Mouse (Mus musculus) heart, embryonic 13.5 days (tissue): Measurements from ENCODE around the gene Sgpl1. TPM values are rescaled to one million over a fixed set of nuclear protein-coding genes. Genes with fewer than 3 reads are reported as not detected.
A peak's percentile ranks its signal among the peaks of the same experiment; 100 is the strongest.

ENCODE experiments used
- ATAC-seq: fragments of 200-750 bp; cut with Nextera tagmentation; 2 replicates; pipeline ENCODE4 v1.8.0; 2017; ENCODE audit warnings: moderate TSS enrichment; ENCODE audit not compliant: insufficient number of reproducible peaks, low FRiP score, low TSS enrichment; ENCODE audit errors: extremely low read depth
- H3K27ac ChIP-seq: fragments of 300-500 bp; sonication (generic); replicated peaks from 2 replicates; pipeline ENCODE4 v1.5.1; 2015; ENCODE audit warnings: moderate library complexity, mild to moderate bottlenecking, inconsistent platforms
- H3K27me3 ChIP-seq: fragments of 300-500 bp; sonication (generic); replicated peaks from 2 replicates; pipeline ENCODE4 v1.6.1; 2015; ENCODE audit warnings: mild to moderate bottlenecking, inconsistent platforms
- H3K36me3 ChIP-seq: fragments of 300-500 bp; sonication (generic); 2 replicates; pipeline ENCODE4 v1.6.1; 2015; ENCODE audit warnings: mild to moderate bottlenecking, inconsistent platforms
- H3K4me1 ChIP-seq: fragments of 300-500 bp; sonication (generic); 2 replicates; pipeline ENCODE4 v1.6.1; 2015; ENCODE audit warnings: inconsistent platforms
- H3K4me2 ChIP-seq: fragments of 300-500 bp; sonication (generic); 2 replicates; pipeline ENCODE4 v1.6.1; 2015; ENCODE audit warnings: inconsistent platforms, mild to moderate bottlenecking, moderate library complexity
- H3K4me3 ChIP-seq: fragments of 300-500 bp; sonication (generic); 2 replicates; pipeline ENCODE4 v1.5.1; 2015; ENCODE audit warnings: moderate library complexity, mild to moderate bottlenecking, inconsistent platforms
- H3K9ac ChIP-seq: fragments of 300-500 bp; sonication (generic); 2 replicates; pipeline ENCODE4 v1.6.1; 2015; ENCODE audit warnings: inconsistent platforms, mild to moderate bottlenecking, moderate library complexity
- H3K9me3 ChIP-seq: fragments of 300-500 bp; sonication (generic); 2 replicates; pipeline ENCODE4 v1.6.1; 2016; ENCODE audit warnings: inconsistent platforms
- WGBS: fragments of 180-500 bp; shearing (Covaris S2); methylation state at CpG from one replicate; pipeline ENCODE4 v1.1.7; 2015; ENCODE audit warnings: mixed read lengths; 5-methylcytosine and 5-hydroxymethylcytosine counted together
- polyA plus RNA-seq: library from polyadenylated mRNA; unstranded; fragments of >200 nt; fragmentation: Nextera tagmentation; extraction: Ambion mirVana; gene quantifications from 2 replicates; pipeline ENCODE4 v1.2.1, GENCODE M21; 2015

Sgpl1 gene
- polyA plus RNA-seq, 1 experiment from 2014 or later: 29.1 TPM

- Histone ChIP-seq H3K27me3 (no peaks in the 10 kb centered on the region), H3K27ac (no peak overlapping the region), H3K9ac (no peak overlapping the region), H3K4me3 (no peak overlapping the region), H3K4me2 (peak overlapping the region; percentile 53), H3K4me1 (peaks cover 14% of the 10 kb centered on the region), H3K9me3 (no peaks in the 10 kb centered on the region), H3K36me3 (no peaks in the 10 kb centered on the region)
- ATAC-seq: no peak
- 60% methylated on average over 11 of the region's 11 CpGs for WGBS
Observed at GRCm38 (mm10) chr10:61080931-61081255, 66.6 kb downstream of the Sgpl1 start.

- peak; percentile 46; the same call in 1 of the 2 replicates for ATAC-seq
- no peaks in the 10 kb centered on the region for H3K9me3 ChIP-seq
- H3K27me3 ChIP-seq: no peaks in the 10 kb centered on the region
- no peaks in the 10 kb centered on the region for H3K36me3 ChIP-seq
- peak overlapping the region; percentile 53 for H3K4me2 ChIP-seq
- H3K4me1 ChIP-seq: peaks cover 14% of the 10 kb centered on the region
- peak overlapping the region; percentile 27 for H3K4me3 ChIP-seq
- peak overlapping the region; percentile 55 for H3K9ac ChIP-seq
- 37% methylated on average over 14 of the region's 14 CpGs for WGBS
- H3K27ac ChIP-seq: no peak overlapping the region
Observed at GRCm38 (mm10) chr10:61080227-61080930, 67.1 kb downstream of the Sgpl1 start.

DNA sequence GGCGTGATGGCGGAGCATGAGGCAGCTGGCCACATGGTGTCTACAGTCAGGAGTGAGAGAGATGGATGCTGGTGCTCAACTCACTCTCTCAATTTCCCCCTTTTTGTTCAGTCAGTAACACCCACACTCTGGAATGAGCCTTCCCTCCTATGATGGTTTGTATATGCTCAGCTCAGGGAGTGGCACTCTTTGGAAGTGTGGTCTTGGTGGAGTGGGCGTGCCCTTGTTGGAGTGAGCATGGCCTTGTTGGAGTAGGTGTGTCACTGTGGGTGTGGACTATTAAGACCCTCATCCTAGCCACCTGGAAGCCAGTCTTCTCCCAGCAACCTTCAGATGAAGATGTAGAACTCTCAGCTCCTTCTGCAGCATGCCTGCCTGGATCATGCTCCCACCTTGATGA lies 71.9 kb downstream of the Sgpl1 start:
- ATAC-seq: no peak
- 91% methylated on average over 3 of the region's 3 CpGs for WGBS
- Histone ChIP-seq H3K4me1 (peaks cover 16% of the 10 kb centered on the region), H3K27ac (no peak overlapping the region), H3K9ac (no peak overlapping the region), H3K4me2 (no peak overlapping the region), H3K4me3 (no peak overlapping the region), H3K9me3 (no peaks in the 10 kb centered on the region), H3K27me3 (0 out of 2 replicates have a peak, but pooled peaks cover 4% of the 10 kb centered on the region), H3K36me3 (no peaks in the 10 kb centered on the region)

- no peak overlapping the region for H3K4me3 ChIP-seq
Observed at GRCm38 (mm10) chr10:61074643-61075042, 72.9 kb downstream of the Sgpl1 start.

DNA sequence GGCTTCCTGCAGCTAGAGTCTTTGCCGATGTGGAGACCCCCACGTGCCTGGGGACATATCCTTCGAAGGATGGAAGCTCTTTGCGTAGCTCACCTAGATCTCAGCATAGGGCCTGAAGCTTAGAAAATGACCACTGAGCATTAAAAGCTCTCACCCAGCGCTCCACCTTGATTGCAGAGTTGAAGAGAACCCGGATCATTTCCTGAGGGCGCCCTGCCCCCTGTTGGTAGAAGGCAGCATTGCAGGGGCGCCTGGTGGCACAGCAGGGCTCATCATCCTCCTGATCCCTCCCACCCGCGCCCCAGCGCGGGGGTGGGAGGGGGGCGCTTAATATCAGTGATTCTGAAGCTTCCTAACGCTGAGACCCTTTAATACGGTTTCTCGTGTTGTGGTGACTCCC lies 75.2 kb downstream of the Sgpl1 start:
- Histone ChIP-seq H3K27me3 (0 out of 2 replicates have a peak, but pooled peaks cover 4% of the 10 kb centered on the region), H3K4me3 (no peak overlapping the region), H3K27ac (no peak overlapping the region), H3K36me3 (no peaks in the 10 kb centered on the region), H3K4me2 (no peak overlapping the region), H3K9me3 (no peaks in the 10 kb centered on the region), H3K4me1 (peaks cover 26% of the 10 kb centered on the region), H3K9ac (0 out of 2 replicates have a peak overlapping the region, but pooled peaks have one; percentile 28)
- WGBS: 13% methylated on average over 16 of the region's 16 CpGs
- no peak for ATAC-seq

More at GRCm38 (mm10) chr10:61074643-61075042, 72.9 kb downstream of the Sgpl1 start:
- ATAC-seq: no peak
- no peak overlapping the region for H3K27ac ChIP-seq
- H3K36me3 ChIP-seq: no peaks in the 10 kb centered on the region
- no peak overlapping the region for H3K9ac ChIP-seq
- 3% methylated on average over 1 of the region's 1 CpGs for WGBS
- H3K4me1 ChIP-seq: peaks cover 12% of the 10 kb centered on the region
- H3K27me3 ChIP-seq: 0 out of 2 replicates have a peak, but pooled peaks cover 4% of the 10 kb centered on the region
- no peaks in the 10 kb centered on the region for H3K9me3 ChIP-seq
- no peak overlapping the region for H3K4me2 ChIP-seq

GRCm38 (mm10) chr10:61069248-61069647 lies 78.3 kb downstream of the Sgpl1 start:
- Histone ChIP-seq H3K9me3 (no peaks in the 10 kb centered on the region), H3K4me3 (peak overlapping the region; percentile 24), H3K36me3 (no peaks in the 10 kb centered on the region), H3K4me1 (peaks cover 44% of the 10 kb centered on the region), H3K27ac (peak overlapping the region; percentile 87), H3K27me3 (0 out of 2 replicates have a peak, but pooled peaks cover 4% of the 10 kb centered on the region), H3K9ac (peak overlapping the region; percentile 67), H3K4me2 (peak overlapping the region; percentile 63)
- 11% methylated on average over 13 of the region's 13 CpGs for WGBS
- no peak for ATAC-seq

DNA sequence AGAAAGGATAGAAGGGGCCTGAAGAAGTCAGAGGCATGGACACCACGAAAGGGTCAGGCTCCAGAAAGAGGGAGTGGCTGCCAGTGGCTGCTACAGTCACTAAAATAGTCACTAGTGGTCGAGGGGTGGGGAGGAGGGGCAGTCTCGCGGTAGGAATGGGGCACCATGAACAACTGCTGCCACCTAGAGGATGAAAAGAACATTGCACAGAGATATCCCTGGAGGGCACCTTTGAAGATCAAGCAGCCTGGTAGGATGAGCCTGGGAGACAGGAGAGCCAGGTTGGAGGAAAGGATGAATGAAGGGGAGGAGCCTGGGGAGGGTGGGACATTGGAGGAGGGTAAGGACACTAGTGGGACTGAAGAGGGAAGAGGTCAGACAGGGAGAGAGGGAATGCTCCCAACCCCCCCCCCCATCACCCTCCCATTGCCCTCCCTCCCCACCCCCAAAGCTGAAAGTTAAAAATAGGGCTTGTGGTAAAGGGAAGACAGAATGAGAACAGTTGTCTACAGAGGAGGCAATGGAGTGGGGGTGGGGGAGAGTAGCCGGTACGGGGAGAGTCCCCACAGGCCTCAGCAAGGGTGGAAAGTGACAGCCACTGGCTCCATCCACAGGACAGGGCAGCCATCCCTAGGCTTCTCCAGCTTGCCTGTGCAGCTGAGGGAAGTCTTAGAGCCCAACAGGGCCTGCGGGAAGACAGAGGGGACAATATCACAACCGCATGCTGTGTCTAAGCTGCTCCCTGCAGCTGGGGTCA lies 78.9 kb downstream of the Sgpl1 start:
- Histone ChIP-seq H3K4me2 (peak overlapping the region; percentile 63), H3K27ac (peak overlapping the region; percentile 87), H3K36me3 (no peaks in the 10 kb centered on the region), H3K4me1 (peaks cover 44% of the 10 kb centered on the region), H3K9me3 (no peaks in the 10 kb centered on the region), H3K27me3 (0 out of 2 replicates have a peak, but pooled peaks cover 4% of the 10 kb centered on the region), H3K4me3 (peak overlapping the region; percentile 24), H3K9ac (peak overlapping the region; percentile 67)
- WGBS: 4% methylated on average over 8 of the region's 8 CpGs
- ATAC-seq: peak; percentile 39

DNA sequence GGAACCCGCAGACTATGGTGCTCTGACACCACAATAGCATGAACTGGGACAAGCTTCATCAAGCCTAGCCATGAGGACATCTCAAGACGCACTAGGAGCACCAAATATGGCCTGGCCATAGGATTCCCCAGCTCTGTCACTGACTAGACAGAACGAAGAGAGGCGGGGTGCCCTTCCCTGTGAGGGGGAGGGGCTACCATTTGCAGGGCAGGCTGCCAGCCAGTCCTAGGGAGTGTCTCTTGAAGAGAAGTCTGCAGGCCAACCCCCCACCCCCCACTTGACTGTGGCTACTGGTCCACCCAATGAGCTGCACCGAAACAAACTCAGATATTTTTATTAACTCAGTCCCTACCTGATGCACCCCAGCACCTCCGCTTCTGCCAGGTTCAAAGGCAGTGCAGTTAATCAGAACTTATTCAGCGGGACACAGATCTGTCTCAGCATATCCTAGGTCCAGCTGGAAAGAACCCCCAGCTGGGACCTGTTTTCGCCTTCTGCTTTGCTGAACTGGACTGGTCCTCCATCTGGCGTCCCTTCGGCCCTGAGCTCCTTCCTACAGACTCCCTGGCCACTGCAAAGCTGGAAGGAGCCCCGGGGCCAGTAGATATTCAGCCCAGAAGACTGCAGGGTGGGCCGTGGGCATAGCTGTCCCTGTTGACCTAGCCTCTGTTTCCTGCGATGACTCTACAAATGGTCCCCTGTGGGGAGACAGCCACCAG lies 82.1 kb downstream of the Sgpl1 start:
- Histone ChIP-seq H3K9me3 (no peaks in the 10 kb centered on the region), H3K4me3 (no peak overlapping the region), H3K4me2 (peak overlapping the region; percentile 38), H3K36me3 (no peaks in the 10 kb centered on the region), H3K27me3 (no peaks in the 10 kb centered on the region), H3K27ac (peak overlapping the region; percentile 42; the same call in 1 of the 2 replicates), H3K9ac (peak overlapping the region; percentile 39; the same call in 1 of the 2 replicates), H3K4me1 (peaks cover 40% of the 10 kb centered on the region)
- no peak for ATAC-seq
- WGBS: 44% methylated on average over 13 of the region's 13 CpGs

DNA sequence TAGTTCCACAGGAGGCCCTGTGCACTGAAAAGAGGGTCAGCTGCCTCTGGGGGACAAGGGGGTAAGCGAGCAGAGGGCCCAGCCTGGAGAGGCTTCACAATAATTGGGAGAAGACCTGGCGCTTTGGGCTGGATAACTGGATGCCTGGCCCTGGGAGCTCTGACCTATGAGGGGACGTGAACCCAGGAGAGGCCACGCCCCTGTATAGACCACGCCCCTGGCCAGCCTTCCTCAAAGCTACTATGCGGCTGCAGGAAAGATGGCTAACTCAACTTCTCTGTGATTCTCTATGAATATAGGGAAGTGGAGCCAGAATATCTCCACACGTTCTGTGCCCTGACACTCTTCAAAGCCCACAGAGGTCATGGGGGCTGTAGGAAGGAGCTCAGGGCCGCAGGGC lies 82.9 kb downstream of the Sgpl1 start:
- peaks cover 45% of the 10 kb centered on the region for H3K4me1 ChIP-seq
- ATAC-seq: no peak
- 23% methylated on average over 8 of the region's 8 CpGs for WGBS
- H3K4me3 ChIP-seq: no peak overlapping the region
- no peaks in the 10 kb centered on the region for H3K9me3 ChIP-seq
- H3K4me2 ChIP-seq: peak overlapping the region; percentile 38
- H3K27me3 ChIP-seq: no peaks in the 10 kb centered on the region
- 0 out of 2 replicates have a peak overlapping the region, but pooled peaks have one; percentile 33 for H3K9ac ChIP-seq
- no peaks in the 10 kb centered on the region for H3K36me3 ChIP-seq
- H3K27ac ChIP-seq: peak overlapping the region; percentile 42; the same call in 1 of the 2 replicates

GRCm38 (mm10) chr10:61063271-61063864 lies 84.1 kb downstream of the Sgpl1 start:
- Histone ChIP-seq H3K27ac (no peak overlapping the region), H3K9me3 (no peaks in the 10 kb centered on the region), H3K27me3 (no peaks in the 10 kb centered on the region), H3K4me1 (peaks cover 37% of the 10 kb centered on the region), H3K4me2 (no peak overlapping the region), H3K36me3 (no peaks in the 10 kb centered on the region), H3K9ac (no peak overlapping the region), H3K4me3 (no peak overlapping the region)
- no peak for ATAC-seq
- WGBS: 76% methylated on average over 10 of the region's 10 CpGs
